Mouse (Mus musculus) MEL (cell line): ENCODE measurements at regions not wholly inside any gene's neighbourhood (a gene's known extent, or its start where the extent isn't known, plus 50 kb on each side); places are given as distances from the start of the nearest gene placed in this dataset.

ENCODE experiments used
- CTCF ChIP-seq, 3 experiments: IDR thresholded peaks in 2 of 3; conservative IDR thresholded peaks in 1 of 3; 2 replicates each; pipeline ENCODE4 v1.5.1; 2011 to 2012; ENCODE audit warnings: low read length in 3 of 3, low read depth in 2 of 3, mild to moderate bottlenecking in 2 of 3, improper control_type of control experiment in 1 of 3, inconsistent platforms in 1 of 3, mixed read lengths in 1 of 3, moderate library complexity in 1 of 3; ENCODE audit not compliant: control insufficient read depth in 1 of 3, insufficient read depth in 1 of 3, poor library complexity in 1 of 3, severe bottlenecking in 1 of 3
- E2F4 ChIP-seq: IDR thresholded peaks from 2 replicates; pipeline ENCODE4 v1.6.1; 2011; ENCODE audit warnings: low read depth, low read length, improper control_type of control experiment, borderline replicate concordance
- EP300 ChIP-seq, 2 experiments: IDR thresholded peaks; 2 replicates each; pipeline ENCODE4 v1.6.1; 2011; ENCODE audit warnings: improper control_type of control experiment in 2 of 2, low read length in 2 of 2, low read depth in 1 of 2, mild to moderate bottlenecking in 1 of 2
- ETS1 ChIP-seq: IDR thresholded peaks from 2 replicates; pipeline ENCODE4 v1.6.1; 2012; ENCODE audit warnings: low read depth, mild to moderate bottlenecking, inconsistent platforms, low read length, improper control_type of control experiment, moderate library complexity
- JUND ChIP-seq: IDR thresholded peaks from 2 replicates; pipeline ENCODE4 v1.6.1; 2011; ENCODE audit warnings: low read depth, mild to moderate bottlenecking, improper control_type of control experiment, low read length
- POLR2A ChIP-seq, 2 experiments: IDR thresholded peaks; 2 replicates each; pipeline ENCODE4 v1.6.1; 2011 to 2012; ENCODE audit warnings: low read length in 2 of 2, mild to moderate bottlenecking in 2 of 2, control low read depth in 1 of 2, improper control_type of control experiment in 1 of 2, low read depth in 1 of 2, moderate library complexity in 1 of 2; ENCODE audit not compliant: control insufficient read depth in 1 of 2, insufficient read depth in 1 of 2, poor library complexity in 1 of 2
- POLR2AphosphoS2 ChIP-seq: IDR thresholded peaks from 2 replicates; pipeline ENCODE4 v1.6.1; 2011; ENCODE audit warnings: low read length, improper control_type of control experiment
- RCOR1 ChIP-seq: IDR thresholded peaks from 2 replicates; pipeline ENCODE4 v1.6.1; 2012; ENCODE audit warnings: low read depth, mild to moderate bottlenecking, inconsistent platforms, low read length, improper control_type of control experiment
- SMC3 ChIP-seq: IDR thresholded peaks from 2 replicates; pipeline ENCODE4 v1.6.1; 2011; ENCODE audit warnings: low read depth, low read length, improper control_type of control experiment
- USF1 ChIP-seq: IDR thresholded peaks from 2 replicates; pipeline ENCODE4 v1.6.1; 2014; ENCODE audit warnings: low read depth, mild to moderate bottlenecking, inconsistent platforms, low read length, improper control_type of control experiment, moderate library complexity
- ZNF384 ChIP-seq: IDR thresholded peaks from 2 replicates; pipeline ENCODE4 v1.6.1; 2012; ENCODE audit warnings: low read depth, mild to moderate bottlenecking, inconsistent platforms, low read length, improper control_type of control experiment

DNA sequence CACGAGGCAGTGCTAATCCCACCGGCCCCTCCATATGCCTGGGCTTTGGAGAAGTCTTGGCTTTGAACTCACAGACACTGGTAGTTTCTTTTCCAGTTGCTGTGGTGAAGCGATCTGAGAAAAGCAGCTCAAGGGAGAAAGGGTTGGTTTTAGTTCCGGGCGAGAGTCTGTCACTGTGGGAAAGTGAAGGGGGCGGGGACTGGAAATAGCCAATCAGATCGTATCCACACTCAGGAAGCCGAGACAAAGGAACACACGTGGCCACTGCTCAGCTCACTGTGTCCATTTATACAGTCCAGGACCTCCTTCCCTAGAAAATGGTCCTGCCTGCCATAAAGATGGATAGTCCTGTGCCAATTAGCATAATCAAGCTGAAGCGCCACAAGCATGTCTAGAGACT, 57.2 kb upstream of the Tgfbr2 start:
- TF ChIP-seq E2F4 (no peak), CTCF (IDR thresholded peaks at IDR 0.05 in 2 of 3, conservative IDR thresholded peaks at IDR 0.05 in 1 of 3; ENCODE audit: control insufficient read depth in 1 of 3, insufficient read depth in 1 of 3, low read depth in 2 of 3, low read length in 3 of 3, poor library complexity in 1 of 3, severe bottlenecking in 1 of 3) (no peak), JUND (no peak), POLR2A (IDR thresholded peaks at IDR 0.05; ENCODE audit: control insufficient read depth in 1 of 2, insufficient read depth in 1 of 2, low read depth in 1 of 2, low read length in 2 of 2, poor library complexity in 1 of 2) (no peak), SMC3 (no peak), ZNF384 (no peak), USF1 (no peak), POLR2AphosphoS2 (no peak), RCOR1 (no peak), ETS1 (no peak), EP300 (IDR thresholded peaks at IDR 0.05; ENCODE audit: low read depth in 1 of 2, low read length in 2 of 2) (no peak)
